Mouse (Mus musculus): Measurements from ENCODE around the gene Zfp281.

DNA sequence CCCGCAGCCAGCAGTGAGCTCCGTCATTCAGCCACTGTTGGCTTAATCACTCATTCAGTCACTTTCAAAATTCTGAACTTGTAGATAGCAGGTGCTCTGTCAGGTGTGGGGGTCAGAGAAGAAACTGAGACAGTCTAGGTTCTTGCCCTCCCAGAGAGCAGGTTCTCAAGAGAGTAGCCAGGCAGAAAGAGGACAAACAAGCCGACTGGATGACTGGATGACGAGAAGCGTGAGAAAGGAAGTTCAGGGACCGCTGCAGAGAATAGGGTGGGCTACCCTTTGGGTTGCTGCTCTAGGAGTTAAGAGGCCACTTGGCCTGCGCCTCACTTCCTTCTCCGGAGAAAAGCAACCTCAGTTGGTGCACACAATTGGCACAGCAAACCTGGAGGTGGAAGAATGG is 28.8 kb downstream of the Zfp281 start:
- TF ChIP-seq USF1 (IDR thresholded peaks at IDR 0.05; ENCODE audit: low read depth), result no peak
- TF ChIP-seq CTCF (IDR thresholded peaks at IDR 0.05; ENCODE audit: control insufficient read depth, insufficient read depth, insufficient read length), result no peak

Data from C2C12 (cell line).